Mouse (Mus musculus) lung, embryonic 16.5 days (tissue): ENCODE measurements around the gene Gm8947. TPM values are rescaled to one million over a fixed set of nuclear protein-coding genes. Genes with fewer than 3 reads are reported as not detected.

Source experiments
- ATAC-seq: fragments of 200-750 bp; cut with Nextera tagmentation; 2 replicates; pipeline ENCODE4 v1.8.0; 2017; ENCODE audit warnings: low read depth, mild to moderate bottlenecking, moderate library complexity
- H3K27ac ChIP-seq: fragments of 300-500 bp; sonication (generic); 2 replicates; pipeline ENCODE4 v1.5.1; 2014; ENCODE audit warnings: mild to moderate bottlenecking, control low read depth, low read length
- H3K27me3 ChIP-seq: fragments of 300-500 bp; sonication (generic); 2 replicates; pipeline ENCODE4 v1.6.1; 2014; ENCODE audit warnings: low read depth, low read length, mixed read lengths; ENCODE audit not compliant: control insufficient read depth, insufficient read depth
- H3K36me3 ChIP-seq: fragments of 300-500 bp; sonication (generic); 2 replicates; pipeline ENCODE4 v1.6.1; 2014; ENCODE audit warnings: low read length; ENCODE audit not compliant: control insufficient read depth, insufficient read depth
- H3K4me1 ChIP-seq: fragments of 300-500 bp; sonication (generic); replicated peaks from 2 replicates; pipeline ENCODE4 v1.6.1; 2014; ENCODE audit warnings: low read length, mixed read lengths; ENCODE audit not compliant: control insufficient read depth, insufficient read depth
- H3K4me2 ChIP-seq: fragments of 300-500 bp; sonication (generic); 2 replicates; pipeline ENCODE4 v1.6.1; 2014; ENCODE audit warnings: low read depth, low read length, control low read depth
- H3K4me3 ChIP-seq: fragments of 300-500 bp; sonication (generic); 2 replicates; pipeline ENCODE4 v1.5.1; 2014; ENCODE audit warnings: mild to moderate bottlenecking, low read length, control low read depth
- H3K9ac ChIP-seq: fragments of 300-500 bp; sonication (generic); 2 replicates; pipeline ENCODE4 v1.6.1; 2014; ENCODE audit warnings: low read length, control low read depth
- H3K9me3 ChIP-seq: fragments of 300-500 bp; sonication (generic); 2 replicates; pipeline ENCODE4 v1.6.1; 2016; ENCODE audit warnings: low read length; ENCODE audit not compliant: control insufficient read depth
- WGBS: fragments of 180-500 bp; shearing (Covaris S2); extraction: QIAGEN DNeasy Blood & Tissue Kit; methylation state at CpG from one replicate; pipeline ENCODE4 v1.1.7; 2014; 5-methylcytosine and 5-hydroxymethylcytosine counted together
- polyA plus RNA-seq: library from polyadenylated mRNA; unstranded; fragments of >200 nt; fragmentation: Nextera tagmentation; extraction: Ambion mirVana; gene quantifications from 2 replicates; pipeline ENCODE4 v1.2.1, GENCODE M21; 2015

The Gm8947 gene
- polyA plus RNA-seq, 1 experiment from 2014 or later = not detected

DNA sequence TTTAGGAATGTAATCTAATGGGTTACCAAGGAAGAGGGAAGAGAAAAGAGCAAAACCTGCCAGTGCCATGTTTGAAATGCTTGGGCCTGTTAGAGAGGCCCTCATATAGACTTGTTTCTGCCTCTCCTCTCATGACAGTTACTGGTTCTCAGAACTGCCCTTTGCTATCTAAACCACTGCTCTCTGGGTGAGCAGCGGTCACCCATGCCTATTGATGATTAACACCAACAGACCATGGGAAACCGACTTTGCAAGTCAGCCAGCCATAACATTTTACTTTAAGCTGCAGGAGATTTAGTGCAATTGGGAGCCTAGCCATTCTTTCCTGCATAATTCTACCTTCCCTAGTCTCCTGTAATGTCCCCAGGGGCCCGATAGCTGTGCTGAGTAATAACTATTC lies 24.2 kb downstream of the Gm8947 start:
- no peaks in the 10 kb centered on the region for H3K36me3 ChIP-seq
- no peak overlapping the region for H3K9ac ChIP-seq
- H3K4me2 ChIP-seq = no peak overlapping the region
- ATAC-seq = no peak
- H3K9me3 ChIP-seq = no peaks in the 10 kb centered on the region
- no peaks in the 10 kb centered on the region for H3K27me3 ChIP-seq
- no peaks in the 10 kb centered on the region for H3K4me1 ChIP-seq
- no peak overlapping the region for H3K4me3 ChIP-seq
- no peak overlapping the region for H3K27ac ChIP-seq
- WGBS = 67% methylated on average over 3 of the region's 3 CpGs

DNA sequence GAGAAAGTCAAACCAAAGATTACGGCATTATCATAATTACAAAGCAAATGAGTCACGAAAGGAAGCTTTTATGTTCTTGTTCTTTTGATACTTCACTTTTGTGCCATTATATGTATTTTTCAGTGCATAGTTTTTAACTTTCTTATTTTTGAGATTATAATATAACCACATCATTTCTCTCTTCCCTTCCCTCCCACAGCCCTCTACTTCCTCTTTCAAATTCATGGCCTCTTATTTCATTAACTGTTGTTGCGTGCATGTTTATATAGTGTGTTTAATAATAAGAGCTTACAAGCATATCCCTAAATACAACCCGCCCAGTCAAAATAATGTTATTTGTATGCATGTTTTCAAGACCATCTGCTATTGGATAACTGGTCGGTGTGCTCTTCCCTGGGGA lies 26.9 kb downstream of the Gm8947 start:
- no peak for ATAC-seq
- Histone ChIP-seq H3K36me3 (no peaks in the 10 kb centered on the region), H3K9ac (no peak overlapping the region), H3K9me3 (no peaks in the 10 kb centered on the region), H3K27me3 (no peaks in the 10 kb centered on the region), H3K4me1 (no peaks in the 10 kb centered on the region), H3K4me3 (no peak overlapping the region), H3K27ac (no peak overlapping the region), H3K4me2 (no peak overlapping the region)
- WGBS = 84% methylated on average over 5 of the region's 5 CpGs

DNA sequence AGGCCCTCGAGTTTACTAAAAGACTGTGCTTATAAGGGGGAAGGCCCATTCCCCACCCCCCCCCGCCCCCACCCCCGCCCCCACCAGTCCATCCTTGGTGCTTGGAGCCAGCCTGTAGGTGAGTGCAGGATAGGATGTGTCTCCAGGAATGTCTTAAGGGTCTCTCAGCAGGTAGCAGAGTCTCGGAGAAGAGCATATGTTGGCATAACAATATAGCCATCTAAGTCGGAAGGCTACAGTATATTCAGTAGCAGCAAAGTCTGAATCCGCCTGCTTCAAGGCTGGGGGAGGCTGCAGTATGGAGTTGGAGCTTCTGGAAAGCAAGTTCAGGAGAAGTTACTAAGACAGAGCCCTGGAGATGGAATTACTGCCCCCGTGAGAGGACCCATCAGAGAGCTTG lies 27.9 kb downstream of the Gm8947 start:
- H3K27me3 ChIP-seq = no peaks in the 10 kb centered on the region
- H3K4me2 ChIP-seq = no peak overlapping the region
- H3K9me3 ChIP-seq = no peaks in the 10 kb centered on the region
- H3K9ac ChIP-seq = no peak overlapping the region
- no peak for ATAC-seq
- no peak overlapping the region for H3K27ac ChIP-seq
- no peaks in the 10 kb centered on the region for H3K4me1 ChIP-seq
- H3K36me3 ChIP-seq = no peaks in the 10 kb centered on the region
- WGBS = 73% methylated on average over 7 of the region's 7 CpGs
- no peak overlapping the region for H3K4me3 ChIP-seq

DNA sequence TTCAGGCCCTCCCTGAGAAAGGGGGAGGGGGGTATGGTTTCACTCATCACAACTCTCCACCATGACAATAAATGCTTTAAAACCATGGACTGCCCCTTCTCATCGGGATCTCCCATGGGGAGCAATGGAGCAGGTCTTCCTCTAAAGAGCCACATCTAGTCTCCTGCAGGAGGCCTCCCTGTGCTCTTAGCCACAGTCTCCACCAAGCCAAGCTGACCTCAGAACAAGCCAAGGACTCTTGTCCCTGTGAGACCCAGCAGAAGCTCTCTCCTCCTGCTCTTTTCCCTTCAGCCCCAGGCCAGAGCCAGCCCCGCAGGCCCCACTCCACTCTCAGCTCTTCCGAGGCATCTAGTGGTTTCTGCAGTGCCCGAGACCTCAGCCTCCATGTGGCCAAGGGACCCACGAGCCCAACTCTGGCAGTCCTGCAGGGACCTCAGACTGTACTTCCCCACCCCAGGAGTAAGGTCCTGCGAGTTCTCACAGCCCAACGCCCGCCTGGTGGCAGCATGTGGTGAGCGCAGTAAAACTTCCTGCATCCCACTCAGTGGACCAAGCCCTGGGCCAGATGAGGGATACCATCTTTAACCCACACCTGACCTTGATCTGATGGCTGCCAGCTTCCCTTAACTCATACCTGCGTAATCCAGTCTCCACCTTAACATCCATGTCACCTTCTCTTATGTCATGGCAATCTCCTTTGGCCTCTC lies 30.5 kb downstream of the Gm8947 start:
- H3K36me3 ChIP-seq = no peaks in the 10 kb centered on the region
- H3K4me3 ChIP-seq = no peak overlapping the region
- 77% methylated on average over 10 of the region's 10 CpGs for WGBS

DNA sequence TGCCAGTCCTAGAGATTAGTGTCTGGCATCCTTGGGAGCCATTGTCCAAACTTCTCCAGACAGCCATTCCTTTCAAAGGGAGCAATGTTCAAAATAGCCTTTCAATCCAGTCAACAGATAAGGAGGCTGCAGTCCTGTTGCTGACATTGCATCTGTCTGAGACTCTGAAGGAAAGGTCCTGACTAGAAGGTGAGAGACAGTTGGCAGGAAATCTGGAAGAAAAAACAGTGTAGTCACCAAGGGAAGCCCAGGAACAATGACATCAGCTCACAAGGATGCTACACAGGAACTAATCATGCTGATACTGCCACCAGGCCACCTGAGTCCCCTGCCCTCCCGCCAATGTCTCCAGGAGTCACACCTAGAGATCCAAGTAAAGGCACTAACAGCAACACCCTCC lies 31.2 kb downstream of the Gm8947 start:
- no peak for ATAC-seq
- Histone ChIP-seq H3K4me3 (no peak overlapping the region), H3K4me1 (no peaks in the 10 kb centered on the region), H3K9me3 (no peaks in the 10 kb centered on the region), H3K4me2 (no peak overlapping the region), H3K9ac (no peak overlapping the region), H3K36me3 (no peaks in the 10 kb centered on the region), H3K27ac (no peak overlapping the region), H3K27me3 (no peaks in the 10 kb centered on the region)
- 33% methylated on average over 1 of the region's 1 CpGs for WGBS

More for the DNA sequence above, 30.5 kb downstream of the Gm8947 start:
- H3K9ac ChIP-seq = no peak overlapping the region
- H3K4me2 ChIP-seq = no peak overlapping the region
- no peaks in the 10 kb centered on the region for H3K9me3 ChIP-seq
- no peak overlapping the region for H3K27ac ChIP-seq
- no peak for ATAC-seq
- no peaks in the 10 kb centered on the region for H3K27me3 ChIP-seq
- no peaks in the 10 kb centered on the region for H3K4me1 ChIP-seq

DNA sequence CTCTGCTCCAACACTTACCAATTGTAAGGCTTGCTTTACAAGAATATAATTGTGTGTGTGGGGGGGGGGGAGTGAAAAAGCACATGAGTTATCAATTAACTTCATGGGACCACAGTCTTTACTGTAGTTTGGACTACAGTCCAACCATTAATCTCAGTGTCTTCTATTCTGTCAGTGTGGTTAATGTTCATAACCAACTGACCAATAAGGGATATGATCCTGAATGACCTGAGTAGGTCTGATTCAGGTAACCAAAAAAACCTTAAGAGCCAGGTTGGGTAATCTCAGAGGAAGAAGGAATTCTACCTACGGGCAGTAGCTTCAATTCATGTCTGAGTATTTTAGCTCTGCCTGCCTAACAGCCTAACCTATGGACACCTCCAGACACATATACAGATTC lies 32.4 kb downstream of the Gm8947 start:
- Histone ChIP-seq H3K4me3 (no peak overlapping the region), H3K27me3 (no peaks in the 10 kb centered on the region), H3K36me3 (no peaks in the 10 kb centered on the region), H3K4me2 (no peak overlapping the region), H3K27ac (no peak overlapping the region), H3K4me1 (no peaks in the 10 kb centered on the region), H3K9ac (no peak overlapping the region), H3K9me3 (no peaks in the 10 kb centered on the region)
- WGBS = 93% methylated on average over 1 of the region's 1 CpGs
- no peak for ATAC-seq

DNA sequence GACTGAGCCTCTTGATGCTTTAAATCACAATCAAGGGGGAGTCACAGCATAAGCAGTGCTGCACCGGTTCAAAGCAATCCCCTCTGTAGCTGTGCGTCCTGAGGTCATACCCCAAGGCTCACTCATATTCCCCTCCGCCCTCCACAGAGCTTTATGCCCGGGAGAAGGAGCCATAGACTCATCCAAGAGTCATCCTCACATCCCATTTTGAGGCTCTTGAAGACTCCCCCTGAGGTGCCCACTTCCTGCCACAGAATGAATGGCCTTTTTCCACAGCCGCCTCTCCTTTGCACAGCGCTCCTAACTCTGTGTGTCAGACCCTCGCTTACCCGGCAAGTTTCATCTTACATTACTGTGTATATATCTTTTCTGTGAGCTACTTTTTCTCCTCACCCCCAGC lies 35.3 kb downstream of the Gm8947 start:
- WGBS = 65% methylated on average over 8 of the region's 8 CpGs
- Histone ChIP-seq H3K9ac (no peak overlapping the region), H3K4me1 (no peaks in the 10 kb centered on the region), H3K4me2 (no peak overlapping the region), H3K36me3 (no peaks in the 10 kb centered on the region), H3K9me3 (no peaks in the 10 kb centered on the region), H3K27me3 (no peaks in the 10 kb centered on the region), H3K27ac (no peak overlapping the region), H3K4me3 (no peak overlapping the region)
- no peak for ATAC-seq

DNA sequence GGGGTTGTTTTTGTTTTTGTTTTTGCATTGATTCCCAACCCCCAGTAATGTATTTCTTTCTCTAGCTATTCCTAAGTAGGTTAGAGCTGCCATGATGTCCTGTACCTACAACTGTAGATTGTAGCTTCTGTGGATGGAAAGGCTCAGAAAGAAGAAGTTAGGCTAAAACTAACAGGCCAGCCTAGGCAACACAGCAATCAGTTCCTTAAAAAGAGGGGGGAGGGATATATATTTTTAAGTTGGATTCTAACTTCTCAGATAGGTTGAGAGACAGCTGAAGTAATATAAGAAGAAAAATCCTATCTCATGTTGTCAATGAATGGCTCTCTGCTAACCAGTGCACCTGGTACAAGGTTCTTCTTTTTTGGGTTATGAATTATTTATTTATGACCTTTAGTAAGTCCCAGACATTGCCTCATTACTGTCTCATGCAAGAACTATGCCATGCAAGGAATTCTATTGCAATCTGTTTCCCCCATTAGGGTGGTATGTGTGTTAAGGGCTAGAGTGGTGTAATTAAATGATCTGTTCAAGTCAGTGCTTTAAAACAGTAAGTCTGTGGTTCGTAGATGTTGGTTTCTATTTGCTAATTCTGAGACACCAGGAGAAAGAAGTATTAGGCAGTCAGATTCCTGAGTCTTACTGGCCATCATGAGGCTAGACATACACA lies 36.3 kb downstream of the Gm8947 start:
- H3K9ac ChIP-seq = no peak overlapping the region
- no peak overlapping the region for H3K4me3 ChIP-seq
- no peaks in the 10 kb centered on the region for H3K27me3 ChIP-seq
- H3K36me3 ChIP-seq = no peaks in the 10 kb centered on the region
- WGBS = 68% methylated on average over 1 of the region's 1 CpGs
- ATAC-seq = no peak
- H3K9me3 ChIP-seq = no peaks in the 10 kb centered on the region
- H3K4me2 ChIP-seq = no peak overlapping the region
- no peaks in the 10 kb centered on the region for H3K4me1 ChIP-seq
- H3K27ac ChIP-seq = no peak overlapping the region

DNA sequence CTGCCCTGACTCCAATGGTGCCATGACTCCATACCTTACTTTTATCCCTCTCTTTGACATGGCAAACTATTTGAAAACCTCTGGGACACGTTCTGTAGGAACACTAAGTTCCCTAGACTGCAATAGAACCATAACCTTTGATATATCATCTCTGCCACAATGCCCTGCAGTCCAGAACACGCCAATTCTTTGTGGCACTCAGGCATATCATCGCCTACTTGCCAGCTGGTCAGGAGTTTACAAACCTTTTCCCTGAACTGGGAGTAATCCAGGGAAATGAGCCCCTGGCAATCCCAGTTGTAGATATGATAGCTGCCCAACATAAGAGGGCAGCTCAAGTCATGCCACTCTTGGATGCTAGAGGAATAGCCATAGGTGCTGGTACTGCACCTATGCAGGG lies 40.2 kb downstream of the Gm8947 start:
- no peak for ATAC-seq
- Histone ChIP-seq H3K27me3 (no peaks in the 10 kb centered on the region), H3K4me2 (no peak overlapping the region), H3K4me1 (peaks cover 11% of the 10 kb centered on the region; the same call in 1 of the 2 replicates), H3K36me3 (no peaks in the 10 kb centered on the region), H3K9ac (no peak overlapping the region), H3K4me3 (no peak overlapping the region), H3K27ac (no peak overlapping the region), H3K9me3 (no peaks in the 10 kb centered on the region)
- WGBS = 80% methylated on average over 3 of the region's 3 CpGs
